Mouse (Mus musculus) heart, embryonic 11.5 days (tissue): Measurements from ENCODE around the gene Ltn1. TPM values are rescaled to one million over a fixed set of nuclear protein-coding genes. Genes with fewer than 3 reads are reported as not detected.

ENCODE experiments used
- ATAC-seq: fragments of 200-750 bp; cut with Nextera tagmentation; replicated peaks from 2 replicates; pipeline ENCODE4 v1.8.0; 2017; ENCODE audit warnings: moderate library complexity; ENCODE audit not compliant: insufficient number of reproducible peaks, low FRiP score, low TSS enrichment
- H3K27ac ChIP-seq: fragments of 300-500 bp; sonication (generic); 2 replicates; pipeline ENCODE4 v1.5.1; 2014; ENCODE audit warnings: mild to moderate bottlenecking, low read depth, low read length
- H3K27me3 ChIP-seq: fragments of 300-500 bp; sonication (generic); 2 replicates; pipeline ENCODE4 v1.6.1; 2014; ENCODE audit warnings: mild to moderate bottlenecking, low read length, mixed read lengths; ENCODE audit not compliant: control insufficient read depth, insufficient read depth
- H3K36me3 ChIP-seq: fragments of 300-500 bp; sonication (generic); 2 replicates; pipeline ENCODE4 v1.6.1; 2014; ENCODE audit warnings: mild to moderate bottlenecking, low read length, moderate library complexity, mixed read lengths; ENCODE audit not compliant: control insufficient read depth, insufficient read depth
- H3K4me1 ChIP-seq: fragments of 300-500 bp; sonication (generic); 2 replicates; pipeline ENCODE4 v1.6.1; 2014; ENCODE audit warnings: low read length; ENCODE audit not compliant: control insufficient read depth, insufficient read depth
- H3K4me2 ChIP-seq: fragments of 300-500 bp; sonication (generic); 2 replicates; pipeline ENCODE4 v1.6.1; 2014; ENCODE audit warnings: mild to moderate bottlenecking, moderate library complexity
- H3K4me3 ChIP-seq: fragments of 300-500 bp; sonication (generic); 2 replicates; pipeline ENCODE4 v1.5.1; 2014; ENCODE audit warnings: low read depth, low read length
- H3K9ac ChIP-seq: fragments of 300-500 bp; sonication (generic); 2 replicates; pipeline ENCODE4 v1.6.1; 2014; ENCODE audit warnings: mild to moderate bottlenecking, low read depth, low read length, moderate library complexity
- H3K9me3 ChIP-seq: fragments of 300-500 bp; sonication (generic); replicated peaks from 2 replicates; pipeline ENCODE4 v1.6.1; 2016; ENCODE audit warnings: low read length; ENCODE audit not compliant: control insufficient read depth
- WGBS: fragments of 180-500 bp; shearing (Covaris S2); extraction: QIAGEN DNeasy Blood & Tissue Kit; methylation state at CpG from one replicate; pipeline ENCODE4 v1.1.7; 2014; ENCODE audit not compliant: insufficient replicate concordance; 5-methylcytosine and 5-hydroxymethylcytosine counted together
- polyA plus RNA-seq: library from polyadenylated mRNA; unstranded; fragments of >200 nt; fragmentation: Nextera tagmentation; extraction: Ambion mirVana; gene quantifications from 2 replicates; pipeline ENCODE4 v1.2.1, GENCODE M21; 2014

Ltn1 gene
- polyA plus RNA-seq, 1 experiment from 2014 or later: 22.7 TPM

DNA sequence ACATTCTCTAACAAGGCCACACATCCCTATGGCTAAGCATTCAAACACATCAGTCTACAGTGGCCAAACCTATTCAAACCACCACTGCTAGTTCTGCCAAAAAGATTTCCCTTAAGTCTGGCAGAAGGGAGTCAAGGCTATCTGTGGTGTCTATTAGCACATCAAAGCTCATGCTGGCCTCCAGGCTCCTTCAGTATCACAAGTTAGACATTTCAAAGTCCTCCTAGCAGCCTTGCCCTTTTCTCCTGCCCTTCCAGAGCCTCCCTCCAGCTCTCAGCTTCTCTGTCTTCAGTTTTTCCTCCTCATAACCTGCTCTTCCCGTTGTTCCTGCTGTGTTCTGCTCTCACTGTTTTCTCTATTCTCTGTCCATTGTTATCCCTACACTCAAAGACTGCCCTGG lies 11.7 kb upstream of the Ltn1 start:
- Histone ChIP-seq H3K9me3 (no peaks in the 10 kb centered on the region), H3K27me3 (no peaks in the 10 kb centered on the region), H3K4me2 (no peak overlapping the region), H3K9ac (no peak overlapping the region), H3K36me3 (no peaks in the 10 kb centered on the region), H3K27ac (no peak overlapping the region), H3K4me1 (peaks cover 9% of the 10 kb centered on the region), H3K4me3 (no peak overlapping the region)
- no peak for ATAC-seq
- WGBS: 39% methylated on average over 1 of the region's 1 CpGs

DNA sequence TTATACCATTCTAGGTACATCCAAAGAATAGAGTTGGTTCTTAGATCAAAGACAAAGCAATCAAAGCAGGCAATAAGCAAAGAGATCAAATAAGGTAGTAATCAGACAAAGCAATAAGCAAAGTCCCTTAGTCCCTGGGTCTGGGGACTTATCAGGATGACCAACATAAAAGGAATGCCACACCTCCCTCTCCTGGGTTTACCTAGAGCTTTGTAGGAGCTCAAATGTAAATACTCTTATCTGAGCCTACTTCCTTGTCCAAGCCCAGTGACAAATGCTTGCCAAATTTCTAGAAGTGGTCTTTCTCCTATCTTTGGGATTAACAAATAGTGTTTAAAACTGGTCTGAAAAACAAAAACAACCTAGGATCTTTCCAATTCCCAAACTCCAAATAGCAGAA lies 10.8 kb upstream of the Ltn1 start:
- Histone ChIP-seq H3K4me2 (no peak overlapping the region), H3K27me3 (no peaks in the 10 kb centered on the region), H3K9ac (no peak overlapping the region), H3K27ac (no peak overlapping the region), H3K4me1 (peaks cover 9% of the 10 kb centered on the region), H3K4me3 (no peak overlapping the region), H3K9me3 (no peaks in the 10 kb centered on the region), H3K36me3 (no peaks in the 10 kb centered on the region)
- ATAC-seq: no peak

DNA sequence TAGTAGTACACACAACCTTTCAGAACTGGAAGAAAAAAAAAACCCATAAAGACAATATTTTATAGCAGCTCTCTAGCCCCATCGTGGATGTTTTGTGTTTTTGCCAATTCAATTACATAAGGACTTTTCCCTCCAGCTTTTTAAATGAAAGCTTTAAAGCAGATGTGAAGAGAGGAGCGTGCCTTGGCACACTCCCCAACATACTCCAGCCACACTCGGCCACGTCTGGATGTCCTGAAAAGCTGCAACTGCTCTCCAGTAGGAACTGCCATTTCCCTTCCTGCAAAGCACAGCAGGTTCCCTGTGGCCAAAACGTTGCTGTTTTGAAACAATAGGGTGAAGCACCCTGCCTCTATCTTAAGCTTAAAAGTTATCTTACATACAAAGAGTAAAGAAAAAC lies 9.9 kb upstream of the Ltn1 start:
- H3K36me3 ChIP-seq: no peaks in the 10 kb centered on the region
- no peak overlapping the region for H3K4me3 ChIP-seq
- no peak for ATAC-seq
- no peaks in the 10 kb centered on the region for H3K27me3 ChIP-seq
- no peaks in the 10 kb centered on the region for H3K9me3 ChIP-seq
- no peak overlapping the region for H3K27ac ChIP-seq
- H3K9ac ChIP-seq: no peak overlapping the region
- WGBS: 46% methylated on average over 5 of the region's 5 CpGs
- H3K4me2 ChIP-seq: no peak overlapping the region
- H3K4me1 ChIP-seq: peaks cover 9% of the 10 kb centered on the region

DNA sequence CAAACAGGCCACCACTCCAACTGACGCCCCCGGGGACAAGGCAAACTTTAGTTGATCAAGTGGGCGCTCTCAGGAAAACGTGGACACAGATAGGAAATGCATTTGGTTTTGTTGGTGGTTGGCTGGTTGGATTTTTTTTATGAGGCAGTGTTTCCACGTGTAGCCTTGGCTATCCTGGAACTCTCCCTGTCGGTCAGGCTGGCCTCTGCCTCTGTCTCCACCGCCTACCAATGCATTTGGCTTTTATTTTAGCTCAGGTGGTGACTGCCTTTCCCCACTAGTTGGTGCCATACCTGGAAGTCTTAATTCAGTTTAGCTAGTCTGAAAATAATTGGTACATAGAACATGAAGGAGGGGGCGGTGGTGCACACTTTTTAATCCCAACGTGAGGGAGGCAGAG lies 8.7 kb upstream of the Ltn1 start:
- H3K9ac ChIP-seq: peak overlapping the region; percentile 92
- peaks cover 9% of the 10 kb centered on the region for H3K4me1 ChIP-seq
- no peaks in the 10 kb centered on the region for H3K27me3 ChIP-seq
- H3K4me3 ChIP-seq: peak overlapping the region; percentile 85
- peak overlapping the region; percentile 85 for H3K4me2 ChIP-seq
- WGBS: 23% methylated on average over 9 of the region's 9 CpGs
- no peaks in the 10 kb centered on the region for H3K36me3 ChIP-seq
- H3K9me3 ChIP-seq: no peaks in the 10 kb centered on the region
- H3K27ac ChIP-seq: no peak overlapping the region
- ATAC-seq: no peak

DNA sequence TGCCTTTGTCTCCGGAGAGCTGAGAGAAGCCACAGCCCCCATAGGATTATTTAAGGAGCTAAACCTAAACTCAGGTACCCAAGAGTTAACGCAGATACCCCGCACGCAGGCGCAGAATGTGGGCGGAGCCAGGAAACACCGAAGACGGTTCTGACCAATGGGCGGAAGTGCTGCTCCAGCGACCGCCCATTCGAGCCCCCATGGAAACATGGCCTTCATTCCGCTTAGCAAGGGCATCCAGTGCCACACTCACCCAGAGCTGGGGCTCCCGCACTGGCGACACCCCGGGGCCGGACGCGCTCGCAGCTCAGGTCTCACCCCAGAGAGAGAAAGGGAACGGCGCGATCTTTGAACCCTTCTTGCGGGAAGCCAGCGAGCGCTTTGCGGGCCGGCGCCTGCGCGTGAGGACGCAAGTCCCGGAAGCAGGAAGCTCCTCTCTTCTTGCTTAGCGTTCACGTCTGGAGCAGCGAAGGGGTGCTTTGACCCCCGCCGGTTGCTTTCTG lies 7.8 kb upstream of the Ltn1 start, which contains the start of gene Rwdd2b:
Gene Rwdd2b, minus strand, starts transcription at position 390 of the 503 bp plus-strand sequence.
- H3K4me2 ChIP-seq: peak within 1 kb of the TSS; percentile 85
- no peaks in the 10 kb centered on the region for H3K36me3 ChIP-seq
- H3K4me3 ChIP-seq: peak within 1 kb of the TSS; percentile 85
- under 1% methylated on average over 38 of the region's 38 CpGs for WGBS
- H3K9me3 ChIP-seq: no peaks in the 10 kb centered on the region
- ATAC-seq: peak; percentile 94
- H3K4me1 ChIP-seq: peaks cover 9% of the 10 kb centered on the region
- H3K27me3 ChIP-seq: no peaks in the 10 kb centered on the region
- peak within 1 kb of the TSS; percentile 88 for H3K27ac ChIP-seq
- peak within 1 kb of the TSS; percentile 92 for H3K9ac ChIP-seq

DNA sequence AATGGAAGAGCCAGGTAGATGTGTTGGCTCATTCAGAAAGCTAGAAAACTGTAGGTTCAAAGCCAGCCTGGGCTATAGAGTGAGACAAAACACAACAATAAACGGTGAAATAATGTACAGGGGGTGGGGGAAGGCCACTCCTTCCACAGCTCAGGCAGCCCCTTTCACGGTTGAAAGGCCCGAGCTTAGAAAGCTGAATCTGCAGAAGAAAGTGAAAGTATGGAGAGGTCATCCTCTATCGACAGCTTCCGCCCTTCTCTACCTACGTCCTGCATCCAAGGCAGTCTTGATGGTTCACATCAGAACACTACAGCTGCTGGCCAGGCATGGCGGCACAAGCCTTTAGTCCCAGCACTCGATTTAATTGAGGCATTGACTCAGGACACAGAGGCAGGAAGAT lies 6.3 kb upstream of the Ltn1 start:
- Histone ChIP-seq H3K4me3 (no peak overlapping the region), H3K27me3 (no peaks in the 10 kb centered on the region), H3K4me1 (peaks cover 9% of the 10 kb centered on the region), H3K36me3 (no peaks in the 10 kb centered on the region), H3K9me3 (no peaks in the 10 kb centered on the region), H3K4me2 (no peak overlapping the region), H3K27ac (no peak overlapping the region), H3K9ac (no peak overlapping the region)
- no peak for ATAC-seq
- 92% methylated on average over 8 of the region's 8 CpGs for WGBS

DNA sequence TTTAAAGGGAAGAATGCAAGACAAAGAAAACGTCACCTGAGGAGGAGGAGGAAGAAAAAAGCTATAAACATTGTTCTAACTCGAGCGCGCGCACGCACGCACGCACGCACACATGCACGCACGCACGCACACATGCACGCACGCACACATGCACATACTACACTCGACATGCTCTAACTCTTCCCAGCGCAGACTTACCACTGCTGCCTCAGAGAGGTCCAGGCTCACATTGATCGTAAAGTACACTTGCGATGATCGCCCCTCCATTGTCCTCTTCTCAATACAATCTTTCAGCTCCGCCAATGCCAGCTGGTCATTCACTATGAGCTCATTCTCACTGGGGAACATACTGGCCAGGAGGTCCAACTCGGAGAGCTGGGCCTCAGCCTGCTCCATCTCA lies 4.7 kb upstream of the Ltn1 start:
- Histone ChIP-seq H3K36me3 (no peaks in the 10 kb centered on the region), H3K4me1 (peaks cover 9% of the 10 kb centered on the region), H3K9ac (no peak overlapping the region), H3K9me3 (no peaks in the 10 kb centered on the region), H3K4me3 (no peak overlapping the region), H3K27me3 (no peaks in the 10 kb centered on the region), H3K27ac (no peak overlapping the region), H3K4me2 (no peak overlapping the region)
- no peak for ATAC-seq
- 91% methylated on average over 21 of the region's 21 CpGs for WGBS

DNA sequence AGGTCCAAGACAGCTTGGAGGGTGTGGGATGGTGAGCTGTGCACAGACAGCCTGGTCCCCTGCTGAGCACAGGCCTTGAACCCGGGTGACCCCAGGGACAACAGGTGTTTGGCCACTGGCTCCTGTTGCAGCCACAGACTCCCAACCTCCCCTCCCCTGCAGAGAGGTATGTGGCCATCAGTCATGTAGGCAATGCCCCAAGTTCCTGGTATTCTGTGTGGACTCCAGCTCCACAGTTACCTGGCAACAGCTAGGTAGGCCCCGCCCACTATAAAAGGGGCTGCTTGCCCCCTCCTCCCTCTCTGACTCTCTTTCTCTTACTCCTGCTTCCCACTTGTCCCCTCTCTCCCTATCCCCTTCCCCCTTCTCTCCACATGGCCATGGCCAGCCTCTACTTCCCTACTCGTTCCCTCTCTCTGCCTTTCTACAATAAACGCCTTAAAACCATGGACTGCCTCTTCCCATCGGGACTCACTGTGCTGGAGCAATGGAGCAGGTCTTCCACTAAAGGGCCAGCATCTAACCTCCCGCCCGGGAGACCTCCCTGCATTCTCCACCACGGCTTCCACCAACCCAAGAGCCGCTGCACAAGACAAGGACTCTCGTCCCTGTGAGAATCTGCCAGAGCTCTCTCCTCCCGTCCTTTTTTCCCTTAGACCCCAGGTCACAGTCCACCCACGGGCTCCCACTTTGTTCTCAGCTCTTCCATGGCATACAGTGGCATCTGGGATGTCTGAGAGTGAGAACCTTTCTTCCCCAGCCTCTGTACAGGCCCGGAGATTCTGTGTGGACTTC lies 3.2 kb upstream of the Ltn1 start:
- no peak for ATAC-seq
- no peak overlapping the region for H3K4me3 ChIP-seq
- peaks cover 5% of the 10 kb centered on the region; the same call in 1 of the 2 replicates for H3K4me1 ChIP-seq
- no peaks in the 10 kb centered on the region for H3K36me3 ChIP-seq
- H3K4me2 ChIP-seq: no peak overlapping the region
- H3K9ac ChIP-seq: no peak overlapping the region
- no peak overlapping the region for H3K27ac ChIP-seq
- no peaks in the 10 kb centered on the region for H3K27me3 ChIP-seq
- 81% methylated on average over 13 of the region's 13 CpGs for WGBS
- no peaks in the 10 kb centered on the region for H3K9me3 ChIP-seq

DNA sequence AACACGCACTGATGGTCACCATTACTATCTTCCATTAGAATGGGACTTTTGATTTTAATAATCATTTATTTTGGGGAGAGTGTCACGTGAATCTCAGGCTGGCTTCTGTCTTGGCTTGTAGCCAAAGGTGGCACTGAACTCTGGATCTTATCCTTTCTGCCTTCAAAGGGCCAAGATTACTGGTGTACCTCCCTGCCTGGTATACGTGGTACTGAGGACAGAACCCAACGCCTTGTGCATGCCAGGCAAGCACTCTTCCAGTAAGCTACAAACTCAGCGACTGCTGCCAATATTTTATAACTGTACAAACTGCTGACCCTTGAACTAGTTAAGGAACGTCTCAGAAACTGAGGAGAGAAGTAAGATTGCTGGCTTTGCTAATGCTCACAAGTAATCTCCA lies 2.5 kb upstream of the Ltn1 start:
- H3K4me2 ChIP-seq: no peak overlapping the region
- no peaks in the 10 kb centered on the region for H3K36me3 ChIP-seq
- no peak overlapping the region for H3K4me3 ChIP-seq
- 81% methylated on average over 6 of the region's 6 CpGs for WGBS
- ATAC-seq: no peak
- H3K27ac ChIP-seq: no peak overlapping the region
- no peaks in the 10 kb centered on the region for H3K9me3 ChIP-seq
- H3K4me1 ChIP-seq: peaks cover 5% of the 10 kb centered on the region; the same call in 1 of the 2 replicates
- H3K27me3 ChIP-seq: no peaks in the 10 kb centered on the region
- H3K9ac ChIP-seq: no peak overlapping the region
